Mouse (Mus musculus) gastrocnemius, adult 8-10 months (tissue): Measurements from ENCODE around the gene Gm17190. TPM values are rescaled to one million over a fixed set of nuclear protein-coding genes. Genes with fewer than 3 reads are reported as not detected.
"Not testable (repeated sequence)": the region's sequence is repeated elsewhere in the genome, so short reads cannot be mapped to it uniquely, and the experiment has no call there.

Experiments
- DNase-seq, 2 experiments: peaks; one replicate each; pipeline ENCODE4 v3.0.0; 2022; ENCODE audit warnings: low spot score in 2 of 2
- total RNA-seq, 4 experiments: library from RNA; stranded (reverse); gene quantifications; 2 replicates each; pipeline ENCODE4 v1.2.4; 2022

Gene Gm17190
- total RNA-seq: not detected

GRCm38 (mm10) chr13:96081754-96082153 lies at the start of gene Gm17190:
Gene Gm17190 (plus strand): TSS chr13:96082054.
- not testable (repeated sequence) for DNase-seq

- DNase-seq: no peak
Observed at GRCm38 (mm10) chr13:96039536-96039935, 42.3 kb upstream of the Gm17190 start.

- no peak for DNase-seq
Observed at GRCm38 (mm10) chr13:96040275-96041042, 41.4 kb upstream of the Gm17190 start.

- no peak for DNase-seq
Observed at GRCm38 (mm10) chr13:96045396-96045795, 36.5 kb upstream of the Gm17190 start.

- DNase-seq: no peak
Observed at GRCm38 (mm10) chr13:96052755-96053154, 29.1 kb upstream of the Gm17190 start.

- no peak for DNase-seq
Observed at GRCm38 (mm10) chr13:96073555-96073954, 8.3 kb upstream of the Gm17190 start.

- not testable (repeated sequence) for DNase-seq
Observed at GRCm38 (mm10) chr13:96081276-96081675, 578 bp upstream of the Gm17190 start, which contains the start of gene Gm20075. Gene Gm20075 (minus strand): TSS chr13:96081376.

- DNase-seq: no peak
Observed at GRCm38 (mm10) chr13:96085581-96086302, 3.9 kb downstream of the Gm17190 start.

GRCm38 (mm10) chr13:96090929-96091328 lies 9.1 kb downstream of the Gm17190 start:
- no peak for DNase-seq

GRCm38 (mm10) chr13:96106367-96106766 lies 24.5 kb downstream of the Gm17190 start:
- no peak for DNase-seq

- no peak for DNase-seq
Observed at GRCm38 (mm10) chr13:96110767-96111166, 28.9 kb downstream of the Gm17190 start.

- no peak for DNase-seq
Observed at GRCm38 (mm10) chr13:96112711-96113110, 30.9 kb downstream of the Gm17190 start.

GRCm38 (mm10) chr13:96125011-96125410 lies 43.2 kb downstream of the Gm17190 start:
- DNase-seq: no peak

- DNase-seq: no peak
Observed at GRCm38 (mm10) chr13:96126669-96127068, 44.8 kb downstream of the Gm17190 start.

- DNase-seq: no peak
Observed at GRCm38 (mm10) chr13:96129081-96129480, 47.2 kb downstream of the Gm17190 start.

GRCm38 (mm10) chr13:96131050-96131449 lies 49.2 kb downstream of the Gm17190 start:
- no peak for DNase-seq

- DNase-seq: no peak
Observed at GRCm38 (mm10) chr13:96131911-96132310, 50.1 kb downstream of the Gm17190 start.

- DNase-seq: no peak
Observed at GRCm38 (mm10) chr13:96132401-96132816, 50.6 kb downstream of the Gm17190 start, which contains the start of gene Sv2c. Gene Sv2c (minus strand): TSS chr13:96132577.
